Mouse (Mus musculus): Measurements from ENCODE around the gene Ndufs7. TPM values are rescaled to one million over a fixed set of nuclear protein-coding genes. Genes with fewer than 3 reads are reported as not detected.

Ndufs7 gene
- total and polyA plus RNA-seq, 3 experiments, result 154 to 282 (median 222) TPM

DNA sequence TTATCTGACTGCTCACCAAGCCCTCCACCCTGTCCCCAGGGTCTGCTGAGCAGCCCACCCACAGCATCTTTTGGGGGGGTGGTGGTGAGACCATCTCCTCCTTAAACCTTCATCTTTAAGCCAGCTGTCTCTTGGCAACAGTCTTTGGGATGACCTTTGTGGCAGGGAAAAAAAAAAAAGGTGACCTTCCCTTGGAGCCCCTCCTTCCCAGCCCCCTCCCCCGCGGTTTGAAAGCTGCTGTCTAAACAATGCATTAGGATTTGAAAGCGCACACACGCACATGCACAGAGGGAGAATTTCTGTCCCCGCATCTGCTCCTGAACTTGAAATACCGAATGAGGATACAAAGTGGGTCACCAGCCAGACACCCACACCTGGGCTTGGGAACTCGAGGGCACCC is 44.9 kb upstream of the Ndufs7 start:
- no peak overlapping the region for H3K4me2 ChIP-seq (ENCODE audit: insufficient read depth, low read depth, poor library complexity, severe bottlenecking)
- dilution Hi-C loops (cut with MboI; ENCODE audit: extremely low pct_ligation_motif_present, extremely low pct_unique_long_range_greater_than_20kb, low sequenced_read_pairs), result no loop called here
- no peak for DNase-seq (ENCODE audit: extremely low read depth)
- no peaks in the 10 kb centered on the region for H3K9me3 ChIP-seq (replicated peaks; ENCODE audit: low read length)
- no peak overlapping the region for H3K9ac ChIP-seq (ENCODE audit: insufficient read depth, low read depth)
- no peak overlapping the region for H3K27ac ChIP-seq (ENCODE audit: insufficient read depth, low read depth)
- no peaks in the 10 kb centered on the region for H3K79me2 ChIP-seq (replicated peaks; ENCODE audit: control insufficient read depth, extremely low read depth, insufficient read depth, poor library complexity, severe bottlenecking)
- in situ Hi-C loops (cut with MboI; ENCODE audit: low pct_ligation_motif_present, low pct_unique_long_range_greater_than_20kb, low sequenced_read_pairs), result no loop called here
- no peaks in the 10 kb centered on the region for H3K36me3 ChIP-seq (replicated peaks in 1 of 2; ENCODE audit: control insufficient read depth in 1 of 2, insufficient read depth in 1 of 2, low read length in 1 of 2)
- no peak overlapping the region for H3K4me3 ChIP-seq (replicated peaks in 1 of 3; ENCODE audit: low read depth in 2 of 3, low read length in 2 of 3, poor library complexity in 1 of 3)
- H3K27me3 ChIP-seq (replicated peaks), result peaks cover 58% of the 10 kb centered on the region
- H3K4me1 ChIP-seq (ENCODE audit: control insufficient read depth in 1 of 2, insufficient read depth in 2 of 2), result peaks cover 4% of the 10 kb centered on the region in 2 experiments; a peak in 3 of 4 replicates
- TF ChIP-seq NRF1 (IDR thresholded peaks at IDR 0.05; ENCODE audit: low read depth, low read length) (no peak), POLR2AphosphoS2 (IDR thresholded peaks at IDR 0.05; ENCODE audit: low read depth, low read length) (no peak), E2F4 (IDR thresholded peaks at IDR 0.05; ENCODE audit: insufficient replicate concordance, low read depth, low read length) (no peak), EP300 (IDR thresholded peaks at IDR 0.05; ENCODE audit: low read length) (no peak), CHD2 (IDR thresholded peaks at IDR 0.05; ENCODE audit: low read length) (no peak), ETS1 (conservative IDR thresholded peaks at IDR 0.05; ENCODE audit: low read depth, low read length) (no peak), USF1 (IDR thresholded peaks at IDR 0.05; ENCODE audit: low read depth, low read length) (no peak), ZNF384 (IDR thresholded peaks at IDR 0.05; ENCODE audit: low read depth, low read length) (no peak), TBP (conservative IDR thresholded peaks at IDR 0.05; ENCODE audit: low read depth, low read length) (no peak), MEF2A (IDR thresholded peaks at IDR 0.05; ENCODE audit: borderline replicate concordance, low read depth, low read length) (no peak)

DNA sequence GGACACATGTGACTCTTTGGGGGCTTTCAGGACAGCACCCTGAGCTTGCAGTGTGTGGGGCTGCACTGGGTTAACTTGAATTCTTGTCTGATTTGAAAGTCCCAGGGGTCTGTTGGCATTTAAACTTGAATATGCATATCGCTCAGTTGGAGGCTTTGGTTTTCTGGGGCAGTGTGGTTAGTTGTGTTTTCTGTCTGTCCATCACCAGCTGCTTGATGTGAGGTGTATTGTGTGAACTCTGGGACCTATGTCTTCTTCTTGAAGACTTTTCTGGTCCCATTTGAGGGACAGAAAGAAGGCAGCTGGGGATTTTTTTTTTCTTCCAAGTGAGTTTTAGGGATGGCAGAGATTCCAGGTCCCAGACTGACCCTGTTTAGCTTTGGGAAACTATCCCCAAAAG is 41.7 kb upstream of the Ndufs7 start:
- no peak overlapping the region for H3K4me2 ChIP-seq (ENCODE audit: insufficient read depth, low read depth, poor library complexity, severe bottlenecking)
- TF ChIP-seq GABPA (IDR thresholded peaks at IDR 0.05; ENCODE audit: insufficient replicate concordance, low read depth, low read length) (no peak), SIN3A (IDR thresholded peaks at IDR 0.05; ENCODE audit: low read length) (no peak), POLR2AphosphoS2 (IDR thresholded peaks at IDR 0.05; ENCODE audit: low read depth, low read length) (no peak), HCFC1 (IDR thresholded peaks at IDR 0.05; ENCODE audit: low read depth, low read length) (no peak), MYC (IDR thresholded peaks at IDR 0.05; ENCODE audit: low read depth, low read length) (no peak), JUN (IDR thresholded peaks at IDR 0.05; ENCODE audit: insufficient read depth, low read depth, low read length) (no peak), ZMIZ1 (IDR thresholded peaks at IDR 0.05; ENCODE audit: low read depth, low read length) (no peak)
- no peak overlapping the region for H3K4me3 ChIP-seq (replicated peaks in 1 of 3; ENCODE audit: low read depth in 2 of 3, low read length in 2 of 3, poor library complexity in 1 of 3)
- dilution Hi-C loops (cut with MboI; ENCODE audit: extremely low pct_ligation_motif_present, extremely low pct_unique_long_range_greater_than_20kb, low sequenced_read_pairs), result no loop called here
- DNase-seq (ENCODE audit: extremely low read depth), result no peak
- peaks cover 59% of the 10 kb centered on the region for H3K27me3 ChIP-seq (replicated peaks)
- no peaks in the 10 kb centered on the region for H3K79me2 ChIP-seq (replicated peaks; ENCODE audit: control insufficient read depth, extremely low read depth, insufficient read depth, poor library complexity, severe bottlenecking)
- peaks cover 0 to 2% of the 10 kb centered on the region in 2 experiments; a peak in 1 of 4 replicates for H3K4me1 ChIP-seq (ENCODE audit: control insufficient read depth in 1 of 2, insufficient read depth in 2 of 2)
- in situ Hi-C loops (cut with MboI; ENCODE audit: low pct_ligation_motif_present, low pct_unique_long_range_greater_than_20kb, low sequenced_read_pairs), result no loop called here
- H3K9me3 ChIP-seq (replicated peaks; ENCODE audit: low read length), result no peaks in the 10 kb centered on the region
- H3K27ac ChIP-seq (ENCODE audit: insufficient read depth, low read depth), result no peak overlapping the region
- no peak overlapping the region for H3K9ac ChIP-seq (ENCODE audit: insufficient read depth, low read depth)
- H3K36me3 ChIP-seq (replicated peaks in 1 of 2; ENCODE audit: control insufficient read depth in 1 of 2, insufficient read depth in 1 of 2, low read length in 1 of 2), result no peaks in the 10 kb centered on the region
